Mouse (Mus musculus): ENCODE measurements around the gene Prkag3. TPM values are rescaled to one million over a fixed set of nuclear protein-coding genes. Genes with fewer than 3 reads are reported as not detected.

Prkag3 gene
- polyA plus RNA-seq, 1 experiment from 2014 or later, result not detected

GRCm38 (mm10) chr1:74721657-74722056 is 27.4 kb downstream of the Prkag3 start:
- Histone ChIP-seq H3K4me1 (replicated peaks) (no peaks in the 10 kb centered on the region), H3K9me3 (no peaks in the 10 kb centered on the region), H3K27ac (replicated peaks) (no peak overlapping the region), H3K27me3 (no peaks in the 10 kb centered on the region), H3K4me2 (no peak overlapping the region), H3K4me3 (no peak overlapping the region), H3K36me3 (no peaks in the 10 kb centered on the region), H3K9ac (no peak overlapping the region)
- WGBS, result 78% methylated on average over 6 of the region's 6 CpGs
- ATAC-seq (ENCODE audit: low read depth), result no peak

- Histone ChIP-seq H3K9ac (no peak overlapping the region), H3K4me1 (replicated peaks) (no peaks in the 10 kb centered on the region), H3K27me3 (0 out of 2 replicates have a peak, but pooled peaks cover 3% of the 10 kb centered on the region), H3K4me3 (no peak overlapping the region), H3K4me2 (no peak overlapping the region), H3K9me3 (no peaks in the 10 kb centered on the region), H3K27ac (replicated peaks) (no peak overlapping the region), H3K36me3 (no peaks in the 10 kb centered on the region)
- ATAC-seq (ENCODE audit: low read depth), result no peak
- WGBS, result 73% methylated on average over 3 of the region's 3 CpGs
Measured at GRCm38 (mm10) chr1:74719281-74719680, 29.7 kb downstream of the Prkag3 start.

GRCm38 (mm10) chr1:74718113-74718512 is 30.9 kb downstream of the Prkag3 start:
- 84% methylated on average over 8 of the region's 8 CpGs for WGBS
- Histone ChIP-seq H3K4me1 (replicated peaks) (peaks cover 8% of the 10 kb centered on the region), H3K4me2 (no peak overlapping the region), H3K4me3 (no peak overlapping the region), H3K9me3 (no peaks in the 10 kb centered on the region), H3K27ac (replicated peaks) (no peak overlapping the region), H3K36me3 (no peaks in the 10 kb centered on the region), H3K27me3 (peaks cover 6% of the 10 kb centered on the region; the same call in 1 of the 2 replicates), H3K9ac (no peak overlapping the region)
- ATAC-seq (ENCODE audit: low read depth), result no peak

- H3K36me3 ChIP-seq, result no peaks in the 10 kb centered on the region
- WGBS, result 90% methylated on average over 6 of the region's 6 CpGs
- no peak overlapping the region for H3K4me3 ChIP-seq
- no peak overlapping the region for H3K9ac ChIP-seq
- H3K4me2 ChIP-seq, result no peak overlapping the region
- H3K27ac ChIP-seq (replicated peaks), result no peak overlapping the region
- peaks cover 15% of the 10 kb centered on the region for H3K4me1 ChIP-seq (replicated peaks)
- H3K9me3 ChIP-seq, result no peaks in the 10 kb centered on the region
- peaks cover 14% of the 10 kb centered on the region; the same call in 1 of the 2 replicates for H3K27me3 ChIP-seq
- no peak for ATAC-seq (ENCODE audit: low read depth)
Measured at GRCm38 (mm10) chr1:74715886-74716285, 33.1 kb downstream of the Prkag3 start.

- no peaks in the 10 kb centered on the region for H3K9me3 ChIP-seq
- H3K4me2 ChIP-seq, result no peak overlapping the region
- H3K27ac ChIP-seq (replicated peaks), result no peak overlapping the region
- H3K9ac ChIP-seq, result no peak overlapping the region
- no peak for ATAC-seq (ENCODE audit: low read depth)
- peaks cover 14% of the 10 kb centered on the region; the same call in 1 of the 2 replicates for H3K27me3 ChIP-seq
- no peak overlapping the region for H3K4me3 ChIP-seq
- 81% methylated on average over 5 of the region's 5 CpGs for WGBS
- H3K36me3 ChIP-seq, result no peaks in the 10 kb centered on the region
- peaks cover 15% of the 10 kb centered on the region for H3K4me1 ChIP-seq (replicated peaks)
Measured at GRCm38 (mm10) chr1:74715468-74715867, 33.6 kb downstream of the Prkag3 start.

GRCm38 (mm10) chr1:74714967-74715366 is 34.1 kb downstream of the Prkag3 start:
- WGBS, result 68% methylated on average over 2 of the region's 2 CpGs
- no peak for ATAC-seq (ENCODE audit: low read depth)
- no peak overlapping the region for H3K9ac ChIP-seq
- no peaks in the 10 kb centered on the region for H3K9me3 ChIP-seq
- no peak overlapping the region for H3K27ac ChIP-seq (replicated peaks)
- H3K36me3 ChIP-seq, result no peaks in the 10 kb centered on the region
- peaks cover 15% of the 10 kb centered on the region for H3K4me1 ChIP-seq (replicated peaks)
- H3K4me3 ChIP-seq, result no peak overlapping the region
- peaks cover 14% of the 10 kb centered on the region; the same call in 1 of the 2 replicates for H3K27me3 ChIP-seq
- no peak overlapping the region for H3K4me2 ChIP-seq

GRCm38 (mm10) chr1:74713859-74714730 is 34.9 kb downstream of the Prkag3 start:
- H3K4me3 ChIP-seq, result peak overlapping the region; percentile 45
- H3K36me3 ChIP-seq, result no peaks in the 10 kb centered on the region
- H3K27ac ChIP-seq (replicated peaks), result no peak overlapping the region
- no peak for ATAC-seq (ENCODE audit: low read depth)
- H3K27me3 ChIP-seq, result peaks cover 14% of the 10 kb centered on the region; the same call in 1 of the 2 replicates
- H3K4me2 ChIP-seq, result peak overlapping the region; percentile 91
- WGBS, result 25% methylated on average over 12 of the region's 12 CpGs
- peak overlapping the region; percentile 71 for H3K9ac ChIP-seq
- no peaks in the 10 kb centered on the region for H3K9me3 ChIP-seq
- peaks cover 15% of the 10 kb centered on the region for H3K4me1 ChIP-seq (replicated peaks)

GRCm38 (mm10) chr1:74713099-74713858 is 35.7 kb downstream of the Prkag3 start, which contains the start of gene Cyp27a1:
Gene Cyp27a1, plus strand, starts transcription at chr1:74713574.
- no peak within 1 kb of the TSS for H3K27ac ChIP-seq (replicated peaks)
- H3K4me3 ChIP-seq, result peak within 1 kb of the TSS; percentile 45
- peak within 1 kb of the TSS; percentile 91 for H3K4me2 ChIP-seq
- 3% methylated on average over 35 of the region's 35 CpGs for WGBS
- H3K9me3 ChIP-seq, result no peaks in the 10 kb centered on the region
- H3K4me1 ChIP-seq (replicated peaks), result peaks cover 15% of the 10 kb centered on the region
- ATAC-seq (ENCODE audit: low read depth), result no peak
- peak within 1 kb of the TSS; percentile 71 for H3K9ac ChIP-seq
- peaks cover 14% of the 10 kb centered on the region; the same call in 1 of the 2 replicates for H3K27me3 ChIP-seq
- no peaks in the 10 kb centered on the region for H3K36me3 ChIP-seq

GRCm38 (mm10) chr1:74712461-74713098 is 36.4 kb downstream of the Prkag3 start:
- Histone ChIP-seq H3K36me3 (no peaks in the 10 kb centered on the region), H3K4me2 (peak overlapping the region; percentile 91), H3K4me1 (replicated peaks) (peaks cover 15% of the 10 kb centered on the region), H3K4me3 (peak overlapping the region; percentile 45), H3K9me3 (no peaks in the 10 kb centered on the region), H3K27ac (replicated peaks) (no peak overlapping the region), H3K27me3 (peaks cover 14% of the 10 kb centered on the region; the same call in 1 of the 2 replicates), H3K9ac (no peak overlapping the region)
- 42% methylated on average over 5 of the region's 5 CpGs for WGBS
- no peak for ATAC-seq (ENCODE audit: low read depth)

GRCm38 (mm10) chr1:74712046-74712445 is 37.0 kb downstream of the Prkag3 start:
- ATAC-seq (ENCODE audit: low read depth), result no peak
- H3K9ac ChIP-seq, result no peak overlapping the region
- no peak overlapping the region for H3K27ac ChIP-seq (replicated peaks)
- peaks cover 15% of the 10 kb centered on the region for H3K4me1 ChIP-seq (replicated peaks)
- no peaks in the 10 kb centered on the region for H3K36me3 ChIP-seq
- H3K9me3 ChIP-seq, result no peaks in the 10 kb centered on the region
- WGBS, result 83% methylated on average over 4 of the region's 4 CpGs
- H3K4me2 ChIP-seq, result no peak overlapping the region
- H3K27me3 ChIP-seq, result peaks cover 14% of the 10 kb centered on the region; the same call in 1 of the 2 replicates
- H3K4me3 ChIP-seq, result no peak overlapping the region

GRCm38 (mm10) chr1:74709566-74709965 is 39.5 kb downstream of the Prkag3 start:
- ATAC-seq (ENCODE audit: low read depth), result no peak
- Histone ChIP-seq H3K4me1 (replicated peaks) (peaks cover 15% of the 10 kb centered on the region), H3K27me3 (peaks cover 14% of the 10 kb centered on the region; the same call in 1 of the 2 replicates), H3K4me2 (no peak overlapping the region), H3K4me3 (no peak overlapping the region), H3K27ac (replicated peaks) (no peak overlapping the region), H3K36me3 (no peaks in the 10 kb centered on the region), H3K9me3 (no peaks in the 10 kb centered on the region), H3K9ac (no peak overlapping the region)
- WGBS, result 39% methylated on average over 6 of the region's 6 CpGs
